In the genomic region with DNA sequence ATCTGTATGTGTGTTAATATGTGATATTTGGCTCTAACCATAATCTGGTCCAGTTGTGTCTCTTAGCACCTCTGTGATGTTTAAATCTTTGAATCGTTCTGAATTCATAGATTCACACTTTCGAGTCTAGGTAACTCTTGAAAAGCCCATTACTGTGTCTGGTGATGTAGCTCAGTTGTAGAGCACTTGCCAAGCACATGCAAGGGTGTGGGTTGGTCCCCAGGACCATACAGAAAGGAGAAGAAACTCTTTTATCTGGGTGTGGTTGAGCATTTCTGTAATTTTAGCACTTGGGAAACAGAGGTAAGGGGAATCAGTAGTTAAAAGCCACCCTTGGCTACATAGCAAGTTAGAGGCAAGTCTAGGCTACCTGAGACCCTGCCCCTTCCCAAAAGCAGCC, we compare ENCODE assay signal across 25 mouse cellular contexts. TPM values are rescaled to one million over a fixed set of nuclear protein-coding genes. Genes with fewer than 3 reads are reported as not detected.
DNase-seq lines count a peak whose midpoint lies in the region; ATAC-seq and TF ChIP-seq lines count a peak whose summit lies in the region.
"Had no signal": no experiment of that assay in that cellular context is flagged by ENCODE, and none has a peak within 500 bp of the region (broad histone marks: within the 10 kb centered on the region; RNA-seq: fewer than 3 reads in every experiment).

No protein-coding gene starts in this region.

- no peaks in the 10 kb centered on the region for H3K79me2 ChIP-seq in MEL (ENCODE audit: control insufficient read depth, insufficient read depth, low read length, poor library complexity)

- TF ChIP-seq EP300 in MEL (IDR thresholded peaks at IDR 0.05; ENCODE audit: low read depth in 1 of 2, low read length in 2 of 2) = no peak

- no peak for TF ChIP-seq POLR2A in MEL (IDR thresholded peaks at IDR 0.05; ENCODE audit: control insufficient read depth in 1 of 2, insufficient read depth in 1 of 2, low read depth in 1 of 2, low read length in 2 of 2, poor library complexity in 1 of 2)

- no peak for TF ChIP-seq CTCF in left cerebral cortex, adult 2 months (IDR thresholded peaks at IDR 0.05)
- TF ChIP-seq CTCF in MEL (IDR thresholded peaks at IDR 0.05 in 2 of 3, conservative IDR thresholded peaks at IDR 0.05 in 1 of 3; ENCODE audit: control insufficient read depth in 1 of 3, insufficient read depth in 1 of 3, low read depth in 2 of 3, low read length in 3 of 3, poor library complexity in 1 of 3, severe bottlenecking in 1 of 3) = no peak

- H3K27ac ChIP-seq in left cerebral cortex, adult 2 months = 0 out of 2 replicates have a peak overlapping the region, but pooled peaks have one; percentile 42
- no peak overlapping the region for H3K27ac ChIP-seq in MEL (ENCODE audit: control insufficient read depth, low read depth, low read length)
- H3K27ac ChIP-seq: embryonic facial prominence, embryonic 13.5 days; embryonic facial prominence, embryonic 15.5 days; forebrain, embryonic 10.5 days; forebrain, embryonic 12.5 days had no signal

- ATAC-seq in megakaryocyte, adult 5-6 weeks (ENCODE audit: poor library complexity, severe bottlenecking) = peak; percentile 74
- ATAC-seq: CD4-positive, CD25-positive, alpha-beta regulatory T cell, adult 4 months; forebrain, embryonic 14.5 days; forebrain, embryonic 16.5 days had no signal

- H3K9ac ChIP-seq in MEL (ENCODE audit: control insufficient read depth, low read depth, low read length, poor library complexity, severe bottlenecking) = no peak overlapping the region
- H3K9ac ChIP-seq: embryonic facial prominence, embryonic 13.5 days; embryonic facial prominence, embryonic 15.5 days; forebrain, embryonic 12.5 days had no signal

- intact Hi-C loops in left cerebral cortex, adult 2 months (cut with DNase I) = no loop called here

- peaks cover 2 to 4% of the 10 kb centered on the region in 2 experiments; a peak in 2 of 4 replicates for H3K4me1 ChIP-seq in MEL (ENCODE audit: control insufficient read depth in 1 of 2, insufficient read depth in 2 of 2, low read length in 2 of 2)
- H3K4me1 ChIP-seq: embryonic facial prominence, embryonic 13.5 days; embryonic facial prominence, embryonic 15.5 days; forebrain, embryonic 10.5 days; forebrain, embryonic 12.5 days had no signal

- H3K9me3 ChIP-seq in MEL (replicated peaks; ENCODE audit: insufficient read depth, low read length) = no peaks in the 10 kb centered on the region
- H3K9me3 ChIP-seq: embryonic facial prominence, embryonic 13.5 days; embryonic facial prominence, embryonic 15.5 days; forebrain, embryonic 12.5 days; G1E had no signal

- peaks cover 0 to 14% of the 10 kb centered on the region in 2 experiments; a peak in 2 of 4 replicates for H3K36me3 ChIP-seq in MEL (ENCODE audit: control insufficient read depth in 1 of 2, insufficient read depth in 2 of 2, low read length in 2 of 2)
- H3K36me3 ChIP-seq: embryonic facial prominence, embryonic 13.5 days; embryonic facial prominence, embryonic 15.5 days; forebrain, embryonic 10.5 days; forebrain, embryonic 12.5 days; G1E had no signal

- no peak for DNase-seq in left cerebral cortex, adult 2 months (ENCODE audit: extremely low spot score in 1 of 2, low spot score in 2 of 2)
- DNase-seq in left cerebral cortex, adult 8-10 months (ENCODE audit: low spot score in 2 of 2) = no peak
- DNase-seq in MEL (ENCODE audit: low read depth, low spot score) = peak; percentile 67
- DNase-seq in kidney, postnatal 4 days = no peak
- DNase-seq: adrenal gland, adult 2 months; adrenal gland, postnatal 10 days; adrenal gland, postnatal 25 days; B cell, adult 2 months; cerebellum, adult 11 months; cerebellum, adult 18-20 months; cerebellum, adult 9-10 months; cerebellum, postnatal 10 days; cerebellum, postnatal 25 days; embryo, embryonic 11 days had no signal

- no peak for TF ChIP-seq RAD21 in MEL (IDR thresholded peaks at IDR 0.05; ENCODE audit: low read depth, low read length)

- no peak overlapping the region for H3K4me3 ChIP-seq in left cerebral cortex, adult 2 months
- no peak overlapping the region for H3K4me3 ChIP-seq in MEL (ENCODE audit: control insufficient read depth in 1 of 2, insufficient read depth in 1 of 2, low read depth in 2 of 2, low read length in 2 of 2)
- H3K4me3 ChIP-seq: embryonic facial prominence, embryonic 13.5 days; embryonic facial prominence, embryonic 15.5 days; erythroblast, embryonic 14.5 days; forebrain, embryonic 10.5 days; forebrain, embryonic 12.5 days had no signal

- no peaks in the 10 kb centered on the region for H3K27me3 ChIP-seq in MEL (ENCODE audit: control insufficient read depth in 1 of 2, insufficient read depth in 2 of 2, low read length in 2 of 2)
- H3K27me3 ChIP-seq: CH12.LX; embryonic facial prominence, embryonic 13.5 days; embryonic facial prominence, embryonic 15.5 days; forebrain, embryonic 12.5 days had no signal

TF ChIP-seq in MEL, 35 proteins besides CTCF, POLR2A, EP300 and RAD21:
- TF ChIP-seq MEF2A (IDR thresholded peaks at IDR 0.05; ENCODE audit: extremely low read depth, insufficient replicate concordance, low read depth, low read length, poor library complexity, severe bottlenecking) (no peak), E2F4 (IDR thresholded peaks at IDR 0.05; ENCODE audit: borderline replicate concordance, low read depth, low read length) (no peak), KAT2A (conservative IDR thresholded peaks at IDR 0.05; ENCODE audit: low read depth, low read length) (no peak), MYB (IDR thresholded peaks at IDR 0.05; ENCODE audit: low read depth, low read length) (no peak), HCFC1 (IDR thresholded peaks at IDR 0.05; ENCODE audit: low read depth, low read length) (no peak), TBP (IDR thresholded peaks at IDR 0.05; ENCODE audit: low read depth, low read length) (no peak), MAZ (IDR thresholded peaks at IDR 0.05; ENCODE audit: low read depth, low read length) (no peak), MXI1 (IDR thresholded peaks at IDR 0.05; ENCODE audit: low read depth, low read length) (no peak), RCOR1 (IDR thresholded peaks at IDR 0.05; ENCODE audit: low read depth, low read length) (no peak), USF1 (IDR thresholded peaks at IDR 0.05; ENCODE audit: low read depth, low read length) (no peak), SMC3 (IDR thresholded peaks at IDR 0.05; ENCODE audit: low read depth, low read length) (no peak), NELFE (IDR thresholded peaks at IDR 0.05; ENCODE audit: low read depth, low read length) (no peak), MAFK (IDR thresholded peaks at IDR 0.05; ENCODE audit: borderline replicate concordance, low read depth, low read length) (no peak), USF2 (IDR thresholded peaks at IDR 0.05; ENCODE audit: borderline replicate concordance in 1 of 2, insufficient read depth in 1 of 2, low read depth in 1 of 2, low read length in 2 of 2) (no peak), ELF1 (IDR thresholded peaks at IDR 0.05; ENCODE audit: low read depth, low read length) (no peak), ETS1 (IDR thresholded peaks at IDR 0.05; ENCODE audit: low read depth, low read length) (0 out of 2 replicates have a peak, but pooled peaks have one; percentile 11), JUND (IDR thresholded peaks at IDR 0.05; ENCODE audit: low read depth, low read length) (no peak), ZKSCAN1 (IDR thresholded peaks at IDR 0.05; ENCODE audit: low read depth, low read length) (no peak), MYC (IDR thresholded peaks at IDR 0.05; ENCODE audit: low read depth, low read length) (peak; percentile 78), ZNF384 (IDR thresholded peaks at IDR 0.05; ENCODE audit: low read depth, low read length) (no peak), GATA1 (IDR thresholded peaks at IDR 0.05; ENCODE audit: low read depth, low read length) (peak; percentile 40; the same call in 1 of the 2 replicates), SIN3A (IDR thresholded peaks at IDR 0.05; ENCODE audit: low read length) (0 out of 2 replicates have a peak, but pooled peaks have one; percentile 13), TAL1 (IDR thresholded peaks at IDR 0.05; ENCODE audit: low read length) (no peak), NRF1 (IDR thresholded peaks at IDR 0.05; ENCODE audit: insufficient read depth, low read depth, low read length, poor library complexity, severe bottlenecking) (no peak), ZC3H11A (IDR thresholded peaks at IDR 0.05; ENCODE audit: low read depth, low read length) (no peak), POLR2AphosphoS2 (IDR thresholded peaks at IDR 0.05; ENCODE audit: low read length) (no peak), BHLHE40 (IDR thresholded peaks at IDR 0.05; ENCODE audit: borderline replicate concordance, low read depth, low read length) (no peak), MAX (IDR thresholded peaks at IDR 0.05; ENCODE audit: low read length) (no peak), CHD2 (IDR thresholded peaks at IDR 0.05; ENCODE audit: low read length) (no peak)

RNA-seq across cellular contexts. Expression of gene Itgb1, which starts 13.0 kb away (rescaled TPM):
- 10 to 100 TPM; 44.6 to 48.3 TPM for total RNA-seq in left cerebral cortex, adult 2 months (2021)
- total RNA-seq in left cerebral cortex, adult 8-10 months (2022) = 10 to 100 TPM; 42.2 to 49.4 (median 45.9) TPM
- total RNA-seq in MEL (2012; rRNA removed) = 73.7 and 76.7 TPM in 2 replicates
- polyA plus RNA-seq in MEL (2012; ENCODE audit: insufficient read depth in 1 of 2, insufficient read length in 2 of 2, low read depth in 1 of 2, low replicate concordance in 2 of 2, missing spikeins in 1 of 2) = 100 to 1,000 TPM; 114 to 189 TPM
- total RNA-seq in megakaryocyte, adult 5-6 weeks (2015) = 87.8 and 94.6 TPM in 2 replicates
- total RNA-seq in megakaryocyte, adult 5-6 weeks (2017) = 162 and 167 TPM in 2 replicates
